Mouse (Mus musculus) liver, postnatal 0 days (tissue): ENCODE data around the gene Csrnp1. TPM values are rescaled to one million over a fixed set of nuclear protein-coding genes. Genes with fewer than 3 reads are reported as not detected.
A peak's percentile ranks its signal among the peaks of the same experiment; 100 is the strongest.

ENCODE experiments used
- ATAC-seq: fragments of 200-750 bp; cut with Nextera tagmentation; 2 replicates; pipeline ENCODE4 v1.8.0; 2017; ENCODE audit warnings: mild to moderate bottlenecking, moderate library complexity
- DNase-seq: peaks from one replicate; pipeline ENCODE4 v3.0.0-alpha.2; 2016
- H3K27ac ChIP-seq: fragments of 300-500 bp; sonication (generic); 2 replicates; pipeline ENCODE4 v1.5.1; 2014; ENCODE audit warnings: antibody characterized with exemption, moderate library complexity, mild to moderate bottlenecking, low read depth
- H3K27me3 ChIP-seq: fragments of 300-500 bp; sonication (generic); 2 replicates; pipeline ENCODE4 v1.6.1; 2014; ENCODE audit warnings: low read length, control low read depth, mixed read lengths; ENCODE audit not compliant: insufficient read depth
- H3K36me3 ChIP-seq: fragments of 300-500 bp; sonication (generic); replicated peaks from 2 replicates; pipeline ENCODE4 v1.6.1; 2014; ENCODE audit warnings: mild to moderate bottlenecking, control low read depth, low read length, moderate library complexity, mixed read lengths; ENCODE audit not compliant: insufficient read depth
- H3K4me1 ChIP-seq: fragments of 300-500 bp; sonication (generic); 2 replicates; pipeline ENCODE4 v1.6.1; 2014; ENCODE audit warnings: antibody characterized with exemption, mild to moderate bottlenecking, control low read depth; ENCODE audit not compliant: insufficient read depth
- H3K4me2 ChIP-seq: fragments of 300-500 bp; sonication (generic); 2 replicates; pipeline ENCODE4 v1.6.1; 2014; ENCODE audit warnings: low read depth, mild to moderate bottlenecking, low read length, moderate library complexity, mixed read lengths
- H3K4me3 ChIP-seq: fragments of 300-500 bp; sonication (generic); 2 replicates; pipeline ENCODE4 v1.5.1; 2014; ENCODE audit warnings: low read depth, low read length
- H3K9ac ChIP-seq: fragments of 300-500 bp; sonication (generic); replicated peaks from 2 replicates; pipeline ENCODE4 v1.6.1; 2014; ENCODE audit warnings: mild to moderate bottlenecking, moderate library complexity
- H3K9me3 ChIP-seq: fragments of 300-500 bp; sonication (generic); 2 replicates; pipeline ENCODE4 v1.6.1; 2016; ENCODE audit warnings: mild to moderate bottlenecking, control low read depth, low read length, mixed read lengths
- CTCF ChIP-seq: sonication (generic); IDR thresholded peaks from 2 replicates; pipeline ENCODE4 v1.5.1; 2016; ENCODE audit warnings: antibody characterized with exemption, low read depth
- EP300 ChIP-seq: IDR thresholded peaks from 2 replicates; pipeline ENCODE4 v1.6.1; 2016; ENCODE audit warnings: antibody characterized with exemption, low read depth, mild to moderate bottlenecking
- WGBS: fragments of 180-500 bp; shearing (Covaris S2); extraction: QIAGEN DNeasy Blood & Tissue Kit; methylation state at CpG from one replicate; pipeline ENCODE4 v1.1.7; 2014; ENCODE audit not compliant: insufficient replicate concordance; 5-methylcytosine and 5-hydroxymethylcytosine counted together
- polyA plus RNA-seq: library from polyadenylated mRNA; unstranded; fragments of >200 nt; fragmentation: Nextera tagmentation; extraction: Ambion mirVana; gene quantifications from 2 replicates; pipeline ENCODE4 v1.2.1, GENCODE M21; 2015

The Csrnp1 gene
- polyA plus RNA-seq, 1 experiment from 2014 or later, result 3.4 TPM

DNA sequence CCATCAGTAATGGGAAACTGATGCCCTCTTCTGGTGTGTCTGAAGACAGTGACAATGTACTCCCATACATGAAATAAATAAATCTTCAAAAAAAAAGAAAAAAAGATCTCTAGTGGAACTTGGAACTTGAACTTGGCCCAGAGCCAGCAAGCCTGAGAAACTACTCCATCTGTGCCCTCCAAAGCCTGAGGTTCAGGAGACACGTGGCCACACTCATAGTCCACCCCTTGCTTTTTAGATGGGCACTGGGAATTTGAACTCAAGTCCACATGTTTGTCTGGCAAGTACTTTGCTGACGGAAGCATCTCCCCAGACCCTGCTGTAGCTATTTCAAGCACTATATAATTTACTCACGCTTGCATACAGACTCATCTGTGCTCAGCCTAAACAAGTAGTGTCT is 19.3 kb downstream of the Csrnp1 start:
- Histone ChIP-seq H3K4me3 (no peak overlapping the region), H3K9me3 (no peaks in the 10 kb centered on the region), H3K27me3 (no peaks in the 10 kb centered on the region), H3K36me3 (no peaks in the 10 kb centered on the region), H3K4me1 (peaks cover 22% of the 10 kb centered on the region), H3K9ac (no peak overlapping the region), H3K27ac (no peak overlapping the region), H3K4me2 (no peak overlapping the region)
- no peak for TF ChIP-seq EP300
- WGBS, result 66% methylated on average over 3 of the region's 3 CpGs
- ATAC-seq, result no peak
- no peak for DNase-seq

DNA sequence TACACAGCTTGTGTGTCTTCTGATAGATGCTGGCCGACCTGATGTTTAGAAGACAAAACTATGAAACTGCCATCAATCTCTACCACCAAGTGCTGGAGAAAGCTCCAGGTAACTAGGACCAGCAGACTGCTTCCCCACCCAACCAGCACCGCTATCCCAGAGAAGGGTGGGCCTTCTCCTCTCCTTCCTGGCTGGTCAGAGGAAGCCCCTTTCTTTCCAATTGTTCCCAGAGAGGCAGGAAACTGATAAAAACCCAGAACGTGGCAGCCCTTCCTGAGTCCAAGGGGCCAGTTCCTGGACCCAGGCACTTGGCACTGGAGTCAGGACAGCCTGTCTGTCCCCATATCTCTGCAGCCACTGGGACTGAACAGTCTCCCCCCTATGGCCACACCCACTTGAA is 20.3 kb downstream of the Csrnp1 start:
- 46% methylated on average over 3 of the region's 3 CpGs for WGBS

DNA sequence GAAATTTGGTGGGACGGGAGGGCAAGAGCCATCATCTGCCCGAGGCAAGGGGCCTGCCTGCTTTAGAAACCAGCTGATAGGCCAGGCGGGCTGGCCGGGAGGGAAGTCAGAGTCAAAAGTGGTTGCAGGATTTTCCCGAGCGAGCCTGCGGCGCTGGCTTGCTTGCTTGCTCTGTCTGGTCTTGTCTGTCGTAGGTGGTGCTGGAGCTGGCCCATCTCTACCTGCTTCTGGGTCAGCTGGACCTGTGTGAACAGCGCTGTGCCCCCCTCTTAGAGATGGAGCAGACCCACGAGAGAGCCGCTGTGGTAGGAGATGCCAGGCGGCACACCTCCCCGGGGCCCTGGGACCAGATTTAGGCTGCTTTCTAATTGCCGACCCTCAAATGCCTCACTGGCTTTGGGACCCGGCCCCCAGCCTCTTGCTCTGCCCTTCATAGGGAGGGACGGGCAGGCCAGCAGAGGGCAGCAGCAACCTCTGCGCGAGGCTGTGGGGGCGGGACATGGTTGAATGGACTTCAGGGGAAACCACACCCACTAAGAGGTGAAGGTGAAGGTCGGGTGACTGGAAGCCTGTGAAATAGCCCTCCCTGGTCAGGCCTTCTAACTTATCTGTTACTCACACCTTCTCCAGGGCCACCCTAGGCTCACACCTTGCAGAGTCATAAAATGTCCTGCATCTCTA is 21.3 kb downstream of the Csrnp1 start:
- Histone ChIP-seq H3K4me1 (peaks cover 15% of the 10 kb centered on the region), H3K4me2 (peak overlapping the region; percentile 51), H3K27me3 (no peaks in the 10 kb centered on the region), H3K27ac (peak overlapping the region; percentile 64), H3K36me3 (no peaks in the 10 kb centered on the region), H3K9ac (no peak overlapping the region), H3K9me3 (no peaks in the 10 kb centered on the region), H3K4me3 (no peak overlapping the region)
- ATAC-seq (peak; percentile 89), DNase-seq (peak; percentile 88)
- TF ChIP-seq CTCF, result peak; percentile 94
- peak; percentile 32; the same call in 1 of the 2 replicates for TF ChIP-seq EP300
- 18% methylated on average over 21 of the region's 21 CpGs for WGBS

More for the DNA sequence above, 20.3 kb downstream of the Csrnp1 start:
- H3K4me1 ChIP-seq, result peaks cover 17% of the 10 kb centered on the region
- H3K27ac ChIP-seq, result peak overlapping the region; percentile 64
- no peak overlapping the region for H3K4me3 ChIP-seq
- no peaks in the 10 kb centered on the region for H3K9me3 ChIP-seq
- ATAC-seq (no peak), DNase-seq (no peak)
- TF ChIP-seq CTCF, result no peak
- TF ChIP-seq EP300, result peak; percentile 39; the same call in 1 of the 2 replicates
- no peak overlapping the region for H3K9ac ChIP-seq
- H3K36me3 ChIP-seq, result no peaks in the 10 kb centered on the region
- H3K4me2 ChIP-seq, result no peak overlapping the region
- H3K27me3 ChIP-seq, result no peaks in the 10 kb centered on the region

DNA sequence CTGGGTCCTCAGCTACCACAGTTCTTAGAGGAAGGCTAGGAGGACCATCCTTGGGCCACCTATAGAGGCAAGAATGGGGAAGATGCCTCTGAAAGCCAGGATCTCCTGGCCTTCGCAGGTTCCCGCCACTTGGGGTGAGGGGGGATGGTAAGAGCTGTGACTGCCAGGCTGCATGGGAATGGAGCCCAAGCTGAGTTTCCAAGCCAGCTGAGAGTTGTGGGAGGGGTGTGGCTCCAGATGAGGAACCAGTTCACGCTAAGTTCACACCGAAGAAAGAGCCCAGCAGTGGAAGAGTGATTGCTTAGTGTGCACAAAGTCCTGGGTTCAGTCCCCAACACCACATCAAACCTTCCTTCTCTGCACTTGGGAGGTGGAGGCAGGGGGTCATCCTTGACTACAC is 22.2 kb downstream of the Csrnp1 start:
- H3K9me3 ChIP-seq, result no peaks in the 10 kb centered on the region
- no peak overlapping the region for H3K4me3 ChIP-seq
- TF ChIP-seq CTCF (no peak), EP300 (no peak)
- H3K9ac ChIP-seq, result no peak overlapping the region
- ATAC-seq (no peak), DNase-seq (no peak)
- no peak overlapping the region for H3K27ac ChIP-seq
- WGBS, result 56% methylated on average over 4 of the region's 4 CpGs
- no peaks in the 10 kb centered on the region for H3K36me3 ChIP-seq
- no peak overlapping the region for H3K4me2 ChIP-seq
- no peaks in the 10 kb centered on the region for H3K27me3 ChIP-seq
- peaks cover 15% of the 10 kb centered on the region for H3K4me1 ChIP-seq

DNA sequence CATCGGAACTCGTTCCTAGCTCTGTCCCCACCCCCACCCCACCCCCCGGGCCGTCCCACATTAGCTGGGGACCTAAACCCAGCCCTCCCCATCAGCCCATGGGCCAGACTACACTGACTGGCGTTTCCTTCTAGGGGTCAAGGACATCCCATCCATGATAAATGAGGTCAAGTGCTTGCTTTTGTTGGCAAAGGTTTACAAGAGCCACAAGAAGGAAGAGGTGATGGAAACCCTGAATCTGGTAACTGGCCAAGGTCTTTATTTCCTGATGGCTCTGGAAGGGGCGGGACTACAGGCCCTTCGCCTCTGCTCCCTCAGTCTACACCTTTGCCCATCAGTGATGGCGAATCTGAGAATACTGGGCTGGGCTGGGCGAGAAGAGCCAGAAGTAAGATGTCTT is 25.6 kb downstream of the Csrnp1 start:
- ATAC-seq, result no peak
- H3K9me3 ChIP-seq, result no peaks in the 10 kb centered on the region
- no peaks in the 10 kb centered on the region for H3K36me3 ChIP-seq
- H3K4me3 ChIP-seq, result no peak overlapping the region
- no peaks in the 10 kb centered on the region for H3K27me3 ChIP-seq
- no peak overlapping the region for H3K9ac ChIP-seq
- no peak for TF ChIP-seq CTCF
- no peak for TF ChIP-seq EP300
- no peak overlapping the region for H3K27ac ChIP-seq
- no peak overlapping the region for H3K4me2 ChIP-seq
- H3K4me1 ChIP-seq, result peaks cover 8% of the 10 kb centered on the region; the same call in 1 of the 2 replicates
- no peak for DNase-seq
- 71% methylated on average over 9 of the region's 9 CpGs for WGBS

DNA sequence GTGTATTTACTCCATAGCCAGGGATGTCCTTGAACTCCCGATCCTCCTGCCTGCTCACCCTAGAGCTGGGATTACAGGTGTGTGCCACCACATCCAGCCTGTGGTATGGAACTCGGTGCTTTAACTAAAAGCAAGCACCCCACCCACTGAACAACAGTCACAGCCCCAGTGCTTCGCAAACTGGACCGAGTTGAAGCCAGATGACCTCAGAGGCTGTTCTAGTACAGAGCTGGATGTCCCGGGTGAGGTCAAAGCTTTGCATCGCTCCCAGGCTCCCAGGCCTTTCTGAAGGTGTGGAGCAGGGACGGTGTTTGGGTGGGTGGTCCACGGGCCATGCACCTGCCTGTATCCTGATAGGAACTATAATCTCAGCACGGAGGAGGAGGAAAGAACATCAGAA is 33.1 kb downstream of the Csrnp1 start:
- ATAC-seq, result no peak
- WGBS, result 77% methylated on average over 9 of the region's 9 CpGs
- Histone ChIP-seq H3K9me3 (no peaks in the 10 kb centered on the region), H3K4me1 (no peaks in the 10 kb centered on the region), H3K9ac (no peak overlapping the region), H3K27me3 (no peaks in the 10 kb centered on the region), H3K27ac (no peak overlapping the region), H3K36me3 (no peaks in the 10 kb centered on the region), H3K4me2 (no peak overlapping the region), H3K4me3 (no peak overlapping the region)
- DNase-seq, result no peak
- TF ChIP-seq CTCF, result no peak
- no peak for TF ChIP-seq EP300
